Mouse (Mus musculus) spleen, postnatal 0 days (tissue): ENCODE measurements around the gene Zfp367. TPM values are rescaled to one million over a fixed set of nuclear protein-coding genes. Genes with fewer than 3 reads are reported as not detected.

Source experiments
- polyA plus RNA-seq: library from polyadenylated mRNA; unstranded; fragments of >200 nt; fragmentation: Nextera tagmentation; extraction: Ambion mirVana; gene quantifications from 2 replicates; pipeline ENCODE4 v1.2.1, GENCODE M21; 2015

The Zfp367 gene
- 22.6 and 27.2 TPM in 2 replicates for polyA plus RNA-seq

DNA sequence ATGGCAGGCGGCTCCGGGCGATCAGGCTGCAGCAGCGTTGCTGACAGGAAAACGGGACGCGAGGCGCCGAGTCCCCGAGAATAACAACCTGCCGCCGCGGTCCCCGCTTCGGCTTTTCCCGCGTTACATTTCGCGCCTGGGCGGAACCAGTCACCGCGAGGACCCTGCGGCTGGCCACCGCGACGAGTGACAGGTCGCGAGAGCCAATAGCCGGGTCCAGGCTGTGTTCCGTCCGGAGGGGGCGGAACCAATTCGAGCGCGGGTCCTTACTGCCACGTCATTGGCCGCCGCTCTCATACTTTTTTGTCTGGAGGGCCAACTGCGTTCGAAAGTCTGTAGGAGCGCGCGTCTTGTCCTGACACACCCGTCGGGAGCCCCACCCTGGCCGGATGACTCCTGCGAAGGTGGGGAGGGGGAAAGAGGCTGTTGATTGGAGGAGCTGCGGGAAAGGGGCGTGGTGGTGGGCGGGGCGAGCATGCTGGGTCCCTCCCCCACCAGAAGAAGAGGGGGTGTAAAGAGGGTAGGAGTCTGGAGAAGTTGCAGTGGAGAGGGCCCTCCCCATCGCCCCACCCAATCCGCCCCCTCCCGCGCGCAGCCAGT lies at the start of gene Zfp367:
Zfp367 (minus strand) TSS at position 120 of the 600 bp plus-strand sequence.

GRCm38 (mm10) chr13:64161548-64161915 lies 8.5 kb upstream of the Zfp367 start, which contains the start of gene Habp4:
Habp4 (plus strand) TSS chr13:64161824.

GRCm38 (mm10) chr13:64128858-64129615 lies 24.0 kb downstream of the Zfp367 start, which contains the start of gene Slc35d2:
Slc35d2 (minus strand) TSS chr13:64129368.

GRCm38 (mm10) chr13:64089130-64089529 lies 63.9 kb downstream of the Zfp367 start, which contains the start of gene Hsd17b3:
Hsd17b3 (minus strand) TSS chr13:64089230.

Other genes starting within 250 kb of the Zfp367 start
- not detected in 2 replicates for gene Hsd17b3, start 64.0 kb downstream of the Zfp367 start, polyA plus RNA-seq
- 3.8 and 4.9 TPM in 2 replicates for gene Slc35d2, start 23.8 kb downstream of the Zfp367 start, polyA plus RNA-seq
- 6.5 and 6.6 TPM in 2 replicates for gene Habp4, start 8.6 kb upstream of the Zfp367 start, polyA plus RNA-seq
- 1.2 and 1.5 TPM in 2 replicates for gene Cdc14b, start 122.1 kb upstream of the Zfp367 start, polyA plus RNA-seq
- 22.9 and 27.1 TPM in 2 replicates for gene Aaed1, start 159.5 kb upstream of the Zfp367 start, polyA plus RNA-seq
- gene Ctsl, start 217.7 kb upstream of the Zfp367 start, polyA plus RNA-seq: 82.8 and 101 TPM in 2 replicates